Mouse (Mus musculus) forebrain, embryonic 11.5 days (tissue): Measurements from ENCODE around the gene Gm49711. TPM values are rescaled to one million over a fixed set of nuclear protein-coding genes. Genes with fewer than 3 reads are reported as not detected.

Experiments used
- ATAC-seq: fragments of 200-750 bp; cut with Nextera tagmentation; replicated peaks from 2 replicates; pipeline ENCODE4 v1.8.0; 2017; ENCODE audit warnings: moderate TSS enrichment; ENCODE audit not compliant: low FRiP score
- DNase-seq: peaks from one replicate; pipeline ENCODE4 v3.0.0-alpha.2; 2017; ENCODE audit warnings: low spot score
- H3K27ac ChIP-seq: fragments of 300-500 bp; sonication (generic); 2 replicates; pipeline ENCODE4 v1.5.1; 2014; ENCODE audit warnings: low read depth, low read length
- H3K27me3 ChIP-seq: fragments of 300-500 bp; sonication (generic); 2 replicates; pipeline ENCODE4 v1.6.1; 2014; ENCODE audit warnings: mild to moderate bottlenecking, low read length, mixed read lengths; ENCODE audit not compliant: control insufficient read depth, insufficient read depth
- H3K36me3 ChIP-seq: fragments of 300-500 bp; sonication (generic); 2 replicates; pipeline ENCODE4 v1.6.1; 2014; ENCODE audit warnings: mild to moderate bottlenecking, low read length, moderate library complexity, mixed read lengths; ENCODE audit not compliant: control insufficient read depth, insufficient read depth
- H3K4me1 ChIP-seq: fragments of 300-500 bp; sonication (generic); replicated peaks from 2 replicates; pipeline ENCODE4 v1.6.1; 2014; ENCODE audit warnings: low read length, mixed read lengths; ENCODE audit not compliant: control insufficient read depth, insufficient read depth
- H3K4me2 ChIP-seq: fragments of 300-500 bp; sonication (generic); 2 replicates; pipeline ENCODE4 v1.6.1; 2014; ENCODE audit warnings: low read depth, mild to moderate bottlenecking, low read length, moderate library complexity, mixed read lengths; ENCODE audit not compliant: severe bottlenecking
- H3K4me3 ChIP-seq: fragments of 300-500 bp; sonication (generic); 2 replicates; pipeline ENCODE4 v1.5.1; 2014; ENCODE audit warnings: low read depth, low read length
- H3K9ac ChIP-seq: fragments of 300-500 bp; sonication (generic); 2 replicates; pipeline ENCODE4 v1.6.1; 2014; ENCODE audit warnings: low read length
- H3K9me3 ChIP-seq: fragments of 300-500 bp; sonication (generic); 2 replicates; pipeline ENCODE4 v1.6.1; 2016; ENCODE audit warnings: low read length, mixed read lengths; ENCODE audit not compliant: control insufficient read depth
- WGBS: fragments of 180-500 bp; shearing (Covaris S2); extraction: QIAGEN DNeasy Blood & Tissue Kit; methylation state at CpG from one replicate; pipeline ENCODE4 v1.1.7; 2014; 5-methylcytosine and 5-hydroxymethylcytosine counted together
- polyA plus RNA-seq: library from polyadenylated mRNA; unstranded; fragments of >200 nt; fragmentation: Nextera tagmentation; extraction: Ambion mirVana; gene quantifications from 2 replicates; pipeline ENCODE4 v1.2.1, GENCODE M21; 2014

Gene Gm49711
- polyA plus RNA-seq, 1 experiment from 2014 or later, result 0.17 TPM

DNA sequence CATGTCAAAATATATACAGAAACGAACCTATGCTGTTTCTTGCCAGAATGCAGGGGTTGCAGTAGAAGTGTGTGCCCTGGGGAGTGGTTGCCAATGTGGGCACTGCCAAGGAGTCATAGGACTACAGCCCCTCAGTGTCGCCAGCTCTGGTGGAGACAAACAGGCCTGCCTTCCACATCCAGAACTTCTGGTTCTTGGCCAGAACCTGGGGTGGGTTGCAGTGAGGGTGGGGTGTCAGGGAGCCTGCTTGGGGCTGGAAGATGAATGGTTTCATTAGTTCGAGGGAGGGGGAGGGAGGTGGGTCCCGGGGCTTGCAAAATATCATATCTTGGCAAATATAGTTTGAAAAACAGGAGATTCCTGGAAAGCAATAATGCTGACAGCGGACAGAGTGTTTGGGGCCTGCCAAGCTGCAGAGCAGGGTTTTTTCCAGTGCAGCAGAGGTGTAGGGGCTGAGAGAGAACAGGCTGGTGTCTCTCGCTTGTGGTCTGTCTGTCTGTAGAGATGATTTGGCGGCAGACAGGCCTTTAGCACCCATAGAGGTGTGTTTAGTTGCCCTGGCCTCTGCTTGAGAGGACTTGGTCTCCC, 170.3 kb downstream of the Gm49711 start:
- H3K36me3 ChIP-seq, result no peaks in the 10 kb centered on the region
- WGBS, result 87% methylated on average over 7 of the region's 7 CpGs
- DNase-seq, result no peak
- no peak overlapping the region for H3K27ac ChIP-seq
- H3K4me2 ChIP-seq, result no peak overlapping the region
- H3K4me1 ChIP-seq, result no peaks in the 10 kb centered on the region
- H3K9ac ChIP-seq, result no peak overlapping the region
- no peaks in the 10 kb centered on the region for H3K9me3 ChIP-seq
- H3K27me3 ChIP-seq, result no peaks in the 10 kb centered on the region
- no peak overlapping the region for H3K4me3 ChIP-seq
- ATAC-seq, result no peak

DNA sequence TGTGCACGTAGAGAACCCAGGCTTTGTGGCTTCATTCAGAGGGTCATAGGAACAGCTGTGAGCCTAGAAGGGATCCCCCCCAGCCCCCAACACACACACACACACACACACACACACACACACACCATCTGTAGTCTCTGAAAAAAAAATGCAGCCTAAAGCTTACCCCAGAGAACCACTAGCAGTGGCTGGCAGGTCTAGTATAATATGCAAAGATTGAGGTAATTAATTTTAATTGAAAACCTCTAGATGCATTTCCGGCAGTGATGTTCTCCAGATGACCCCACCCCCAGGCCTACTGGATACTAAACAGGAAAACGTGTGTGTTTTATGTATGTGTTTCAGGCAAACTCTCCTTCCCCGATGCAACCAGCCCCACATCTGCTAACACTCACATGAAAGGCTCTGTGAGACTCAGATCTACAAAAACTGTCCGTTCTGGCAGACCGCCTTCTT, 172.4 kb downstream of the Gm49711 start:
- WGBS, result 84% methylated on average over 6 of the region's 6 CpGs

DNA sequence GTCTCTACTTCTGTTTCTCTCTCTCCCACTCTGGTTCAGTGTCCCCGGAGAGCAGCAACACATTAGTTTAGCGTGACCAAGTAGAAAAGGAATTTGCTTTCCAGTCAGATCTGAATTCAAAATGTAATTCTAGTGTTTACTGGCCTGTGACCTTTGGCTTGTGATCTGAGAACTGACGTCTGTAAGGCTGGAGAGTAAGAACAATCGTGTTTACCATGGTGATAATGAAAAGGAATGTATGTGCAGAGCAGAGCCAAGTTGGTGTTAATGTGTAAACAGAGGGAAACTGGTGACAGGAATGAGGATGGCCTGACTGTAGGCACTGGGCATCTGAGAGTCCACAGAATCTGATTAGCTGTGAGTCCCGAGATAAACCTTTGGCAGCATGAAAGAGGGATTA, 176.4 kb downstream of the Gm49711 start:
- Histone ChIP-seq H3K27ac (no peak overlapping the region), H3K4me1 (no peaks in the 10 kb centered on the region), H3K4me2 (no peak overlapping the region), H3K36me3 (no peaks in the 10 kb centered on the region), H3K9me3 (no peaks in the 10 kb centered on the region), H3K4me3 (no peak overlapping the region), H3K27me3 (no peaks in the 10 kb centered on the region), H3K9ac (no peak overlapping the region)
- DNase-seq, result no peak
- WGBS, result 56% methylated on average over 5 of the region's 5 CpGs
- no peak for ATAC-seq

More for the DNA sequence above, 172.4 kb downstream of the Gm49711 start:
- DNase-seq, result no peak
- Histone ChIP-seq H3K27me3 (no peaks in the 10 kb centered on the region), H3K9ac (no peak overlapping the region), H3K9me3 (no peaks in the 10 kb centered on the region), H3K4me3 (no peak overlapping the region), H3K27ac (no peak overlapping the region), H3K4me1 (no peaks in the 10 kb centered on the region), H3K36me3 (no peaks in the 10 kb centered on the region), H3K4me2 (no peak overlapping the region)
- ATAC-seq, result no peak

DNA sequence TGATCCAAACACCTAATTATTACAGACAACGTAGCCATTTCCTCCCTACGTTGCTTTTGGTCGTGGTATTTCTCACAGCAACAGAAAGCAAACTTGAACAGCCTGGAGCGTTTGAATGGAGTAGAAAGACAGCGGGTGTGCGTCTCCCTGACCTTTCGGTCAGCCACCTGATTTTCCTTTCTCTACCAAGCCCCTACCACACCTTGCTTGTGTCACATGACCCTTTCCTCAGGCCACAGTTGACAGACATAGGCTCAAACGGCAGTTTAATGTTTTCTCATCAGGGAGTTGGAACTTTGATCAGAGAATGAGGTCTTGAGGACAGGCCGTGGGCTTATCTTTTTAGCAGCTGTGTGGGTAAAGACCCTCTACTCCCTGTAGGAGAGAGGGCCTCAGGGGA, 177.1 kb downstream of the Gm49711 start:
- Histone ChIP-seq H3K27me3 (no peaks in the 10 kb centered on the region), H3K27ac (no peak overlapping the region), H3K36me3 (no peaks in the 10 kb centered on the region), H3K4me1 (no peaks in the 10 kb centered on the region), H3K4me3 (no peak overlapping the region), H3K4me2 (no peak overlapping the region), H3K9ac (no peak overlapping the region), H3K9me3 (no peaks in the 10 kb centered on the region)
- WGBS, result 79% methylated on average over 9 of the region's 9 CpGs
- DNase-seq (no peak), ATAC-seq (no peak)

Other genes with a start within 250 kb of the Gm49711 start
- gene Mrps6, start within 50 bp of the Gm49711 start, polyA plus RNA-seq, result 116 and 117 TPM in 2 replicates
- 11.8 and 12.9 TPM in 2 replicates for gene Slc5a3, start within 50 bp of the Gm49711 start, polyA plus RNA-seq
- 0.45 TPM in 1 of 2 replicates, not detected in the other for gene Kcne2, start 234.1 kb downstream of the Gm49711 start, polyA plus RNA-seq
- gene Smim11, start 243.0 kb downstream of the Gm49711 start, polyA plus RNA-seq, result 115 and 123 TPM in 2 replicates